27 mouse cellular contexts compared by ENCODE assay signal in genomic region chr1:127366111-127366510, GRCm38 (mm10).
A peak's percentile ranks its signal among the peaks of the same experiment; 100 is the strongest.
DNase-seq lines count a peak whose midpoint lies in the region; ATAC-seq and TF ChIP-seq lines count a peak whose summit lies in the region.
"Had no signal": no experiment of that assay in that cellular context is flagged by ENCODE, and none has a peak within 500 bp of the region (broad histone marks: within the 10 kb centered on the region; RNA-seq: fewer than 3 reads in every experiment).

No protein-coding gene starts in this region.

- no peak for DNase-seq in heart, postnatal 25 days (ENCODE audit: low spot score)
- DNase-seq in kidney, adult 18-20 months = no peak
- no peak for DNase-seq in lung, adult 2 months
- DNase-seq in R1 (ENCODE audit: low read depth, low spot score) = peak; percentile 33
- no peak for DNase-seq in left cerebral cortex, adult 2 months (ENCODE audit: extremely low spot score in 1 of 2, low spot score in 2 of 2)
- DNase-seq: adrenal gland, postnatal 14 days; cerebellum, adult 11 months; cerebellum, adult 9-10 months; cerebellum, postnatal 36 days; gastrocnemius, postnatal 25 days; heart, adult 11 months; kidney, postnatal 10 days; layer of hippocampus, adult 9-11 months; liver; right cerebral cortex, adult 18-20 months; spleen, adult 18-20 months; thymus, postnatal 25 days had no signal

- peaks cover 41% of the 10 kb centered on the region for H3K36me3 ChIP-seq in heart, embryonic 12.5 days
- H3K36me3 ChIP-seq in kidney, embryonic 14.5 days (ENCODE audit: control insufficient read depth, insufficient read depth, low read length) = peaks cover 3% of the 10 kb centered on the region; the same call in 1 of the 2 replicates
- no peaks in the 10 kb centered on the region for H3K36me3 ChIP-seq in lung, embryonic 16.5 days (ENCODE audit: control insufficient read depth, insufficient read depth, low read length)
- H3K36me3 ChIP-seq: midbrain, embryonic 15.5 days had no signal

- H3K27me3 ChIP-seq in heart, embryonic 12.5 days (replicated peaks) = no peaks in the 10 kb centered on the region
- no peaks in the 10 kb centered on the region for H3K27me3 ChIP-seq in kidney, embryonic 14.5 days (ENCODE audit: control insufficient read depth, insufficient read depth, low read length)
- no peaks in the 10 kb centered on the region for H3K27me3 ChIP-seq in lung, embryonic 16.5 days (ENCODE audit: control insufficient read depth, insufficient read depth, low read depth, low read length)
- H3K27me3 ChIP-seq: hindbrain, embryonic 12.5 days; midbrain, embryonic 15.5 days; Patski had no signal

- H3K27ac ChIP-seq in heart, embryonic 12.5 days (ENCODE audit: poor library complexity, severe bottlenecking) = no peak overlapping the region
- no peak overlapping the region for H3K27ac ChIP-seq in kidney, embryonic 14.5 days (ENCODE audit: low read depth, low read length)
- no peak overlapping the region for H3K27ac ChIP-seq in lung, embryonic 16.5 days (ENCODE audit: low read length)
- H3K27ac ChIP-seq in left cerebral cortex, adult 2 months = no peak overlapping the region
- H3K27ac ChIP-seq: hindbrain, embryonic 12.5 days; liver, embryonic 14.5 days; macrophage; midbrain, embryonic 15.5 days had no signal

- H3K9ac ChIP-seq in heart, embryonic 12.5 days = 0 out of 2 replicates have a peak overlapping the region, but pooled peaks have one; percentile 15
- no peak overlapping the region for H3K9ac ChIP-seq in kidney, embryonic 14.5 days (ENCODE audit: low read depth, low read length)
- no peak overlapping the region for H3K9ac ChIP-seq in lung, embryonic 16.5 days (ENCODE audit: low read length)
- H3K9ac ChIP-seq: hindbrain, embryonic 12.5 days; liver, embryonic 14.5 days; midbrain, embryonic 15.5 days had no signal

- 0 out of 2 replicates have a peak, but pooled peaks cover 5% of the 10 kb centered on the region for H3K9me3 ChIP-seq in heart, embryonic 12.5 days (replicated peaks)
- H3K9me3 ChIP-seq in kidney, embryonic 14.5 days (ENCODE audit: control insufficient read depth, low read length) = no peaks in the 10 kb centered on the region
- H3K9me3 ChIP-seq in lung, embryonic 16.5 days (ENCODE audit: control insufficient read depth, low read length) = no peaks in the 10 kb centered on the region
- H3K9me3 ChIP-seq: hindbrain, embryonic 12.5 days; midbrain, embryonic 15.5 days had no signal

- no peak for TF ChIP-seq CTCF in lung, adult 2 months (IDR thresholded peaks at IDR 0.05; ENCODE audit: insufficient read depth, low read length)
- TF ChIP-seq CTCF in left cerebral cortex, adult 2 months (IDR thresholded peaks at IDR 0.05) = no peak

- WGBS in heart, embryonic 12.5 days = 72% methylated on average over 10 of the region's 10 CpGs
- 51% methylated on average over 10 of the region's 10 CpGs for WGBS in kidney, embryonic 14.5 days
- WGBS in lung, embryonic 16.5 days = 55% methylated on average over 10 of the region's 10 CpGs
- 72% methylated on average over 10 of the region's 10 CpGs for WGBS in lung, adult 2 months

- intact Hi-C loops in heart, postnatal 25 days (cut with DNase I) = no loop called here
- intact Hi-C loops in left cerebral cortex, adult 2 months (cut with DNase I) = no loop called here

- TF ChIP-seq POLR2A in lung, adult 2 months (IDR thresholded peaks at IDR 0.05; ENCODE audit: borderline replicate concordance, extremely low read depth, low read depth, low read length) = no peak

- no peak overlapping the region for H3K4me2 ChIP-seq in heart, embryonic 12.5 days
- no peak overlapping the region for H3K4me2 ChIP-seq in kidney, embryonic 14.5 days (replicated peaks; ENCODE audit: low read depth, low read length)
- H3K4me2 ChIP-seq in lung, embryonic 16.5 days (ENCODE audit: low read depth, low read length) = no peak overlapping the region
- H3K4me2 ChIP-seq: heart, embryonic 11.5 days; hindbrain, embryonic 12.5 days; midbrain, embryonic 15.5 days had no signal

- peaks cover 6% of the 10 kb centered on the region for H3K4me1 ChIP-seq in heart, embryonic 12.5 days (replicated peaks)
- peaks cover 4% of the 10 kb centered on the region; the same call in 1 of the 2 replicates for H3K4me1 ChIP-seq in kidney, embryonic 14.5 days (ENCODE audit: control insufficient read depth, insufficient read depth, low read length)
- no peaks in the 10 kb centered on the region for H3K4me1 ChIP-seq in lung, embryonic 16.5 days (replicated peaks; ENCODE audit: control insufficient read depth, insufficient read depth, low read length)
- no peaks in the 10 kb centered on the region for H3K4me1 ChIP-seq in lung, adult 2 months (ENCODE audit: control insufficient read depth, insufficient read depth, low read length)
- H3K4me1 ChIP-seq: midbrain, embryonic 15.5 days had no signal

- H3K4me3 ChIP-seq in heart, embryonic 12.5 days = no peak overlapping the region
- H3K4me3 ChIP-seq in kidney, embryonic 14.5 days (ENCODE audit: low read length) = no peak overlapping the region
- no peak overlapping the region for H3K4me3 ChIP-seq in lung, embryonic 16.5 days (ENCODE audit: low read length)
- H3K4me3 ChIP-seq in lung, adult 2 months (replicated peaks; ENCODE audit: extremely low read depth, low read depth, low read length) = no peak overlapping the region
- no peak overlapping the region for H3K4me3 ChIP-seq in left cerebral cortex, adult 2 months
- H3K4me3 ChIP-seq: hindbrain, embryonic 12.5 days; midbrain, embryonic 15.5 days had no signal

- no peak for ATAC-seq in heart, embryonic 12.5 days (ENCODE audit: insufficient number of reproducible peaks, low FRiP score)
- ATAC-seq in kidney, embryonic 14.5 days (ENCODE audit: low FRiP score, low TSS enrichment) = 0 out of 2 replicates have a peak, but pooled peaks have one; percentile 32
- ATAC-seq in lung, embryonic 16.5 days (ENCODE audit: low read depth) = peak; percentile 38; the same call in 1 of the 2 replicates
- ATAC-seq: forebrain, embryonic 14.5 days; midbrain, embryonic 15.5 days; Patski had no signal
